Mouse (Mus musculus): ENCODE results near the gene Cd1d1. TPM values are rescaled to one million over a fixed set of nuclear protein-coding genes. Genes with fewer than 3 reads are reported as not detected.
"Not testable (repeated sequence)": the region's sequence is repeated elsewhere in the genome, so short reads cannot be mapped to it uniquely, and the experiment has no call there.

Cd1d1 gene
- polyA plus RNA-seq, 1 experiment from 2014 or later: 56.4 TPM

GRCm38 (mm10) chr3:87000676-87001075, 1.4 kb upstream of the Cd1d1 start:
- Histone ChIP-seq H3K4me1 (replicated peaks) (peaks cover 12% of the 10 kb centered on the region), H3K36me3 (no peaks in the 10 kb centered on the region), H3K27ac (no peak overlapping the region), H3K9ac (no peak overlapping the region), H3K27me3 (no peaks in the 10 kb centered on the region), H3K9me3 (replicated peaks) (no peaks in the 10 kb centered on the region), H3K4me2 (no peak overlapping the region), H3K4me3 (no peak overlapping the region)
- ATAC-seq (replicated peaks; ENCODE audit: insufficient number of reproducible peaks, insufficient read depth, low FRiP score, low read depth): no peak
- 29% methylated on average over 4 of the region's 4 CpGs for WGBS

GRCm38 (mm10) chr3:87000051-87000450, 810 bp upstream of the Cd1d1 start:
- no peak for ATAC-seq (replicated peaks; ENCODE audit: insufficient number of reproducible peaks, insufficient read depth, low FRiP score, low read depth)
- H3K4me2 ChIP-seq: peak overlapping the region; percentile 73
- WGBS: 83% methylated on average over 12 of the region's 12 CpGs
- H3K27me3 ChIP-seq: no peaks in the 10 kb centered on the region
- no peaks in the 10 kb centered on the region for H3K9me3 ChIP-seq (replicated peaks)
- peak overlapping the region; percentile 93 for H3K27ac ChIP-seq
- H3K4me3 ChIP-seq: peak overlapping the region; percentile 61; the same call in 1 of the 2 replicates
- peaks cover 12% of the 10 kb centered on the region for H3K4me1 ChIP-seq (replicated peaks)
- no peak overlapping the region for H3K9ac ChIP-seq
- H3K36me3 ChIP-seq: no peaks in the 10 kb centered on the region

- peak overlapping the region; percentile 93 for H3K27ac ChIP-seq
- H3K4me2 ChIP-seq: peak overlapping the region; percentile 73
- not testable (repeated sequence) for H3K36me3 ChIP-seq; H3K9me3 ChIP-seq (replicated peaks); H3K27me3 ChIP-seq
- 4% methylated on average over 24 of the region's 24 CpGs for WGBS
- H3K4me1 ChIP-seq (replicated peaks): peaks cover 16% of the 10 kb centered on the region
- ATAC-seq (replicated peaks; ENCODE audit: insufficient number of reproducible peaks, insufficient read depth, low FRiP score, low read depth): peak; percentile 97
- peak overlapping the region; percentile 75 for H3K9ac ChIP-seq
- H3K4me3 ChIP-seq: peak overlapping the region; percentile 61
Measured at GRCm38 (mm10) chr3:86998433-86999414, 517 bp downstream of the Cd1d1 start.

- Histone ChIP-seq H3K4me1 (replicated peaks) (peaks cover 16% of the 10 kb centered on the region), H3K27ac (no peak overlapping the region), H3K9me3 (replicated peaks) (no peaks in the 10 kb centered on the region), H3K4me3 (no peak overlapping the region), H3K27me3 (no peaks in the 10 kb centered on the region), H3K9ac (no peak overlapping the region), H3K36me3 (no peaks in the 10 kb centered on the region), H3K4me2 (no peak overlapping the region)
- no peak for ATAC-seq (replicated peaks; ENCODE audit: insufficient number of reproducible peaks, insufficient read depth, low FRiP score, low read depth)
- 89% methylated on average over 4 of the region's 4 CpGs for WGBS
Measured at GRCm38 (mm10) chr3:86996111-86996510, 3.1 kb downstream of the Cd1d1 start.

- no peak overlapping the region for H3K9ac ChIP-seq
- no peaks in the 10 kb centered on the region for H3K9me3 ChIP-seq (replicated peaks)
- ATAC-seq (replicated peaks; ENCODE audit: insufficient number of reproducible peaks, insufficient read depth, low FRiP score, low read depth): no peak
- H3K27me3 ChIP-seq: no peaks in the 10 kb centered on the region
- H3K27ac ChIP-seq: no peak overlapping the region
- peaks cover 11% of the 10 kb centered on the region for H3K4me1 ChIP-seq (replicated peaks)
- no peak overlapping the region for H3K4me2 ChIP-seq
- H3K36me3 ChIP-seq: no peaks in the 10 kb centered on the region
- no peak overlapping the region for H3K4me3 ChIP-seq
- 55% methylated on average over 1 of the region's 1 CpGs for WGBS
Measured at GRCm38 (mm10) chr3:86995381-86995780, 3.9 kb downstream of the Cd1d1 start.

GRCm38 (mm10) chr3:86986969-86987368, 12.3 kb downstream of the Cd1d1 start:
- not testable (repeated sequence) for H3K9me3 ChIP-seq (replicated peaks); H3K27ac ChIP-seq; H3K4me1 ChIP-seq (replicated peaks); ATAC-seq (replicated peaks; ENCODE audit: insufficient number of reproducible peaks, insufficient read depth, low FRiP score, low read depth); H3K27me3 ChIP-seq; H3K36me3 ChIP-seq
- Histone ChIP-seq H3K4me3 (peak overlapping the region; percentile 45), H3K4me2 (peak overlapping the region; percentile 66), H3K9ac (0 out of 2 replicates have a peak overlapping the region, but pooled peaks have one; percentile 23)
- 39% methylated on average over 6 of the region's 6 CpGs for WGBS

GRCm38 (mm10) chr3:86986490-86986889, 12.8 kb downstream of the Cd1d1 start:
- Histone ChIP-seq H3K9me3 (replicated peaks) (no peaks in the 10 kb centered on the region), H3K4me1 (replicated peaks) (no peaks in the 10 kb centered on the region), H3K27me3 (no peaks in the 10 kb centered on the region), H3K9ac (0 out of 2 replicates have a peak overlapping the region, but pooled peaks have one; percentile 23), H3K27ac (no peak overlapping the region), H3K4me2 (peak overlapping the region; percentile 66), H3K4me3 (peak overlapping the region; percentile 45), H3K36me3 (no peaks in the 10 kb centered on the region)
- 0 out of 2 replicates have a peak, but pooled peaks have one; percentile 50 for ATAC-seq (replicated peaks; ENCODE audit: insufficient number of reproducible peaks, insufficient read depth, low FRiP score, low read depth)
- 26% methylated on average over 12 of the region's 12 CpGs for WGBS

- no peak overlapping the region for H3K9ac ChIP-seq
- H3K4me3 ChIP-seq: no peak overlapping the region
- no peaks in the 10 kb centered on the region for H3K9me3 ChIP-seq (replicated peaks)
- H3K36me3 ChIP-seq: no peaks in the 10 kb centered on the region
- ATAC-seq (replicated peaks; ENCODE audit: insufficient number of reproducible peaks, insufficient read depth, low FRiP score, low read depth): no peak
- H3K4me2 ChIP-seq: no peak overlapping the region
- 67% methylated on average over 6 of the region's 6 CpGs for WGBS
- no peak overlapping the region for H3K27ac ChIP-seq
- no peaks in the 10 kb centered on the region for H3K4me1 ChIP-seq (replicated peaks)
- H3K27me3 ChIP-seq: no peaks in the 10 kb centered on the region
Measured at GRCm38 (mm10) chr3:86983382-86983781, 15.9 kb downstream of the Cd1d1 start.

- WGBS: 14% methylated on average over 8 of the region's 8 CpGs
- Histone ChIP-seq H3K4me3 (no peak overlapping the region), H3K4me1 (replicated peaks) (no peaks in the 10 kb centered on the region), H3K4me2 (no peak overlapping the region), H3K27me3 (no peaks in the 10 kb centered on the region), H3K9me3 (replicated peaks) (no peaks in the 10 kb centered on the region), H3K36me3 (no peaks in the 10 kb centered on the region), H3K9ac (no peak overlapping the region), H3K27ac (no peak overlapping the region)
- ATAC-seq (replicated peaks; ENCODE audit: insufficient number of reproducible peaks, insufficient read depth, low FRiP score, low read depth): no peak
Measured at GRCm38 (mm10) chr3:86976546-86976945, 22.7 kb downstream of the Cd1d1 start.

- Histone ChIP-seq H3K27ac (no peak overlapping the region), H3K36me3 (no peaks in the 10 kb centered on the region), H3K4me2 (no peak overlapping the region), H3K9ac (no peak overlapping the region), H3K4me1 (replicated peaks) (no peaks in the 10 kb centered on the region), H3K4me3 (no peak overlapping the region), H3K27me3 (no peaks in the 10 kb centered on the region), H3K9me3 (replicated peaks) (no peaks in the 10 kb centered on the region)
- 67% methylated on average over 2 of the region's 2 CpGs for WGBS
- no peak for ATAC-seq (replicated peaks; ENCODE audit: insufficient number of reproducible peaks, insufficient read depth, low FRiP score, low read depth)
Measured at GRCm38 (mm10) chr3:86975150-86975549, 24.1 kb downstream of the Cd1d1 start.

GRCm38 (mm10) chr3:86962665-86963435, 36.4 kb downstream of the Cd1d1 start:
- H3K36me3 ChIP-seq: no peaks in the 10 kb centered on the region

More at GRCm38 (mm10) chr3:86962665-86963435, 36.4 kb downstream of the Cd1d1 start:
- Histone ChIP-seq H3K4me2 (no peak overlapping the region), H3K27ac (no peak overlapping the region), H3K4me3 (no peak overlapping the region), H3K9me3 (replicated peaks) (no peaks in the 10 kb centered on the region), H3K9ac (no peak overlapping the region), H3K27me3 (no peaks in the 10 kb centered on the region), H3K4me1 (replicated peaks) (no peaks in the 10 kb centered on the region)
- WGBS: 86% methylated on average over 17 of the region's 17 CpGs
- no peak for ATAC-seq (replicated peaks; ENCODE audit: insufficient number of reproducible peaks, insufficient read depth, low FRiP score, low read depth)
